Mouse (Mus musculus) fat pad, adult 2 months (tissue): ENCODE measurements around the gene Lrrc37a.
A peak's percentile ranks its signal among the peaks of the same experiment; 100 is the strongest.
"Not testable (repeated sequence)": the region's sequence is repeated elsewhere in the genome, so short reads cannot be mapped to it uniquely, and the experiment has no call there.

Source experiments
- DNase-seq: peaks from one replicate; pipeline ENCODE4 v3.0.0-alpha.2; 2011; ENCODE audit warnings: low read depth, low spot score; ENCODE audit errors: extremely low read depth

The Lrrc37a gene

DNA sequence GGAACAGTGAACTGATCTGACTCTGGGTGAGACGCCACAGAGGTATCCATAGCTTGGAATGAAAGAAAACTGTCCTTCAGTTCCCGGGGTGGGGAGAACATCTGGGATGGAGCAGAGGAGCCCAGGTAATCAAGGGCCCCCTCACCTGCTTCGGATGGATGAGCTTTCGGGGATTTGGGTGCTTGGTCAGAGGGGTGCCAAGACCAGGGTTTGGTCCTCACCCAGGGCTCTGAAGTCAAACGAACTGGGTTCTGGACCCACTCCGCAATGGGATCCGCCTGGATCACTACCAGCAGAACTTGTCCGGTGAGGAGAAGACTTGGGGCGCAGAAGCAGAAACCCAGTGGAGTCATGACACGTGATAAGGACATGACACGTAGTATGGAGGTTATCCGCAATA is at the start of gene Lrrc37a:
Gene Lrrc37a, minus strand, starts transcription at position 101 of the 400 bp plus-strand sequence.
- DNase-seq: no peak

- DNase-seq: not testable (repeated sequence)
These were observed 30.6 kb upstream of the Lrrc37a start for GRCm38 (mm10) chr11:103534973-103535372.

DNA sequence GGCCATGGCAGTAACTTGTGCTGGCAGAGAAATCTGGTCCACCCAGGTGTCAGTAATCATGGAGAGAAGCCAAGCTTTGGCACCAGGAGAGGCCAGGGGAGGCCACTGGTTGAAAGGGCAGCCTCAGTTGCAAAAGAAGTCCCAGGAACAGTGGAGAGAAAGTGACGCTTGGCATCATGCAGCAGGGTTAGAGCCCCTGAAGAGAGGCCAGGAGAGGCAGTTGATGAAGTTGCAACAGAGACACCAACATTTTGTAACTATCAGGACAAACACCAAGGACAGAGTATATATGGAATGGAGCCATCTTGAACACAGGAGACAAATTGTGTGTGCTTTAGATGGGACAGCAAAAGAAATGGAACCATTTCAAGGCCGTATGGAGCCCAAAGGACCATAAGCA is 7.7 kb upstream of the Lrrc37a start:
- DNase-seq: no peak

- no peak for DNase-seq
These were observed 40.0 kb downstream of the Lrrc37a start for GRCm38 (mm10) chr11:103464443-103464842.

- not testable (repeated sequence) for DNase-seq
These were observed 53.3 kb downstream of the Lrrc37a start for GRCm38 (mm10) chr11:103451105-103451504.

- not testable (repeated sequence) for DNase-seq
These were observed 54.7 kb downstream of the Lrrc37a start for GRCm38 (mm10) chr11:103449721-103450120.

DNA sequence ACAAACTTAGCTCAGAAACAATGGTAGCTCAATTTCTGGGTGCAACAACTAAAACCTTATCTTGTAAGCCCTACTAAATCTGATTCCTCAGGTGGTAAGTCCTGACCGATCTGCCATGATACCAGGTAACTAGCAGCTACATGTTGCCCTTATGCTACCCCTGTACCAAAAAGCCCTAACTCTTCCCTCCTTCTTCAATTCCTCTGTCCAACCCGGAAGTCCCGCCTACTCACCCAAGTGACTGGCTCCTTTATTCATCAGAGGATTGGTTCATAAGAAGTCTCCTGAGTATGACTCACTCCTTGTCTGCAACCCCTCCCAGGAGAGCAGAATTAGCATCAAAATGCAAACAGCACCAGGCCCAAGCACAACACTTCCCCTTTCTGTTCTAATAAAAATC is 60.7 kb downstream of the Lrrc37a start:
- no peak for DNase-seq

GRCm38 (mm10) chr11:103436282-103436681 is 68.1 kb downstream of the Lrrc37a start:
- DNase-seq: no peak

DNA sequence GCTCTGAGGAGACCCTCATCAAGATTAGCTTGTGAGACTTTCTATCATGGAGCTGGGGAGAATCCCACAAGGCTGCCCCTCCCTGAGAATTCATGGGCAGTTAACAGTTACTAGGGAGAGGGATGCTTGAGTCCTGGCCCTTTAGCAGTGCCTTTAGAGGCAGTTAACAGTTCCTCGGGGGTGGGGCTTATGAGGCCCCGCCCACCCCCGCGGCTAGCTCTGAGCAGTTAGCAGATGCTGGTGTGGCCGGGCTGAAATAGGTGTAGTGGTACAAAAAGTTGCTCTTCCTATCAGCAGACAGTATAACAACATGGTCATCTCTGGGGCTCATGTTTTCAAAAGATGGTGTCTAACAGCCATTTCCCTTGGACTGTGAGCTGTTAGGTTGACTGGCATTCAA is 79.4 kb downstream of the Lrrc37a start:
- no peak for DNase-seq

DNA sequence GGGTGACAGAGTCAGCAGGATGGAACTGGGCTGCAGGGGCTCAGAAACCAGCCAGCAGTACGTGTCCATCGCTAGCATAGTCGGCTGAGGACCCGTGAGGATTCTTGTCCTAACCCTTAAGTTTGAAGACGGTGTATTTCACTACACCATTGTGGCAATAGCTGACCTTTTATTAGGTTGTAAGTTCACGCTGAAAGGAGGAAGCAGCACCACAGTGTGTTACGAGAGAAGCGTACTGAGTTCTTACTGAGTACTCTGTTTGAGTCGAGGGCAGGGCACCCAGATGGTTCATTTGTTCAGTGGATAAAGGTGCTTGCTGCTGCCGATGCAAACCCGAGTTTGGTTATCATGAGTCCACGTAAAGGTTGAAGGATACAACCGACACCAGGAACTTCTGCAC is 84.7 kb downstream of the Lrrc37a start:
- DNase-seq: no peak

DNA sequence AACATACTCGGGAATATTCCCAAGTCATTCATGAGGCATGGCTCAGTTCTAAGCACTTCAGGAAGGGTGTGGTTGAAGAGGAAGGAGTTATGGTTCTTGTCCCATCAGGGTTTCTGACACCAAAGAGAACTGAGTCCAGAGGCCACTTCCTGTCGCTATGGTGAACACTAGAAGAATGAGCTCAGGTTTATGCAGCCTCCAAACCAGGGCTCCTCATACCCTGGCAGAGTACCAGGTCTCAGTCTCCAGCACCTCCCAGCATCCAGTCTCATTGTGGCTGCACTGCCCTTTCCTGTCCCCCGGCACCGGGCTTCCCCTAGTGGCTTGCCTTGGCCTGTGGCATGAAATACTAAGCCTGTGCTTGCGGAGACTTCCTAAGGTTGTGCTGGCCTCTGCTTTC is 85.2 kb downstream of the Lrrc37a start:
- no peak for DNase-seq

DNA sequence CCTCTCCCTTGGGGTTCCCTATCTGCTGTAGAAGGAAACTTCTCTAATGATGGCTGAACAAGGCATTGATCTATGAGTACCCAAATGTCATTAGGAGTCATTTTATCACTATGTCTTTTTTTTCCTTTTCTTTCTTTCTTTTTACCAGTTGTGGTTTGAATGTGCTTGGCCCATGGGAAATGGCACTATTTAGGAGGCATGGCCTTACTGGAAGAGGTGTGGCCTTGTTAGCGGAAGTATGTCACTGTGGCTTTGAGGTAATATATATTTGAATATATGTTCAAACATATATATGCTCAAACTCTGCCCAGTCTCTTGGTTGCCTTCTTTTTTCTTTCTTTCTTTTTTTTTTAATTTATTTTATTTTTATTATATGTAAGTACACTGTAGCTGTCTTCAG is 90.9 kb downstream of the Lrrc37a start:
- no peak for DNase-seq

DNA sequence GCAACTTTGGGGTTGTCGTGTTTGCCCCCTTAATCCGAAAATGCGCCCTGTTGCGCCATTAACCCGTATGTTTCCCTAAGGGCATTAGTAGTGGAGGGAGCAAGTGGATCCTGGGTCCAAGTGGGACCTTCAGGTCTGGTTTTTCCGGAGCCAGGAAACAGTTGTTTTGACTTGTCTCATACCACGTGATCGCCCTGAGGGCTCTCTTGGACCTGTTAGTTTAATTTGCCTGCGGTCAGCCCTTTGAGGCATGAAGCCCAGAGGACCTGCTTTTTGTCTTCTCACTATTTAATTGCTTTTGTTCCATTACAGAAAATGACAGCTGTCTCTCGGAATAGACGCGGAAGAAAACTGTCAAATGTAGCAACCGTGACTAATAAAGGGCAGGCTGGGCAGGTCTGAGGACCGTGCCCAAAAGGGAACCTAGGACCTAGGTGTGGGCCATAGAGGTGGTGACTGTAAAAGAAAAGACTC is 91.4 kb downstream of the Lrrc37a start:
- no peak for DNase-seq

- peak; percentile 46 for DNase-seq
These were observed 92.1 kb downstream of the Lrrc37a start, which contains the start of gene Plekhm1 for GRCm38 (mm10) chr11:103411981-103412949. Gene Plekhm1 (minus strand): TSS chr11:103412687.

DNA sequence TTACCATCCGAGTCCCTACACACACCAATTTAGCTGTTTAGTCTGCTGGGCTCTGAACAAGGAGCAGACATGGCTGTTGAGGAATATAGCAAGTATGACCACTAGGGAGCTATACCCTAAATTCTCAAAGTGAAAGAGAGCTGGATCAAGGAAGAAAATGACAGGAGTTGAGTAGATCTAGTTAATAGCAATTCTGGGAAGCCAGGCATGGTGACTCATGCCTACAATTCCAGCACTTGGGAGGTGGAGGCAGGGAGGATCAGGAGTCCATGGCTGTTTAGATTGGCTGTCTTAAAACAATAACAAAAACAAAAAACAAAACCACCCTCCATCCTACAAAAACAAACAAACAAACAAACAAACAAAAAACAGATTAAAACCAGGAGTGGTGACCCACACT is 93.1 kb downstream of the Lrrc37a start:
- DNase-seq: no peak

GRCm38 (mm10) chr11:103408880-103409279 is 95.5 kb downstream of the Lrrc37a start:
- no peak for DNase-seq

GRCm38 (mm10) chr11:103407136-103407535 is 97.3 kb downstream of the Lrrc37a start:
- DNase-seq: not testable (repeated sequence)

DNA sequence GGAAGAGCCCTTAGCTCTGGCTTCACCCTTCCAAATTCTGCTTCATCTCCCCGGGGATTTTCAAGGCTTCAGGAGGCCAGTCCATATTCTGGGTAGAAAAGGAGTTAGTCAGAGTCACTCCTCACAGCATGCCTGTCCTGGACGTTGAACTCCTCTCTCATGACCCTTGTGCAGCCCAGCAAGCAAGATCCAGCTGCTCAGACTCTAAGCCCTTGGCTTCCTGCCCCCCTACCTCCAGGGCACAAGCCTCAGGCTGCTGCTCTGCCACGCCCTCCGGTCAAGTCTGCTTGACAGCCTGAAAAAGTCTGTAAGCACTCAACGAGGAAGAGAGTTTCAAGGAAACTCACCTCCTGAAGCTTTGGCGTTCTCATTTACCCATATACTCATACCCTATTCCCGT is 97.8 kb downstream of the Lrrc37a start:
- DNase-seq: no peak

GRCm38 (mm10) chr11:103405814-103406213 is 98.6 kb downstream of the Lrrc37a start:
- no peak for DNase-seq

GRCm38 (mm10) chr11:103404618-103405017 is 99.8 kb downstream of the Lrrc37a start:
- no peak for DNase-seq

DNA sequence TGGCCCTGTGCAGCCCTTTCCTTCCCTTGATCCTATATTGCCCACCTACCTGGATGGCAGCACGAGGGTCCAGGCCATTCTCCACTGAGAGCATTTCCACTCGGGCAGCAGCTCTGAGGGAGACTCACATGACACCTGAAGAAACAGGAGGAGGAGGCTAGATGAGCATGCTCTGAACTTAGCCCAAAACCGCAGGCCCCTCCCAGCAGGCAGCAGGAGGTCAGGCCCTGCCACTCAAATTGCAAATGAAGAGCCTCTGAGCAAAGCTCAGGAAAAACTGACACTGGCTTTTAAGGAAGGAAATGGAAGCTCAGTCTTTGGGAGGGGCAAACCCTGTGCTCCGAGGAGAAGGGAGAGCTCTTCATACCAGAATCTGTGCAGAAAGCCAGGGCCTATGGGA is 100.6 kb downstream of the Lrrc37a start:
- no peak for DNase-seq

DNA sequence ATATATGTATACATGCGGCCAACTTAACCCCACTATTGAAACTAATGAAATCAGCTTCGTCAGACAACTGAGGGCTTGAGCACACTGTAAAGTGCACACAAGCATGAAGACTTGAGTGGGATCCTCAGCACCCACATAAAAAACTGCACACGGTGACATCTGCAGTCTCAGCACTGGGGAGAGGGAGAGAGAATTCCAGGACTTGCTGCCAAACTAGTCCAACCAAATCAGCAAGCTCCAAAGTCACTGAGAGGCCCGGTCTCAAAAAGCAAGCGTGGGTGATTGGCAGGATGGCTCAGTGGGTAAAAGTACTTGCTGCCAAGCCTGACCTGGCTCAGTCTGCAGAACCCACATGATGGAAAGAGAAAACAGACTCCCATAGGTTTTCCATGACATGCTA is 101.7 kb downstream of the Lrrc37a start:
- no peak for DNase-seq
